In genomic region chr4:35917453-35917852, GRCm38 (mm10) we compare ENCODE assay signal across 19 mouse cellular contexts.
"Had no signal": no experiment of that assay in that cellular context is flagged by ENCODE, and none has a peak within 500 bp of the region (broad histone marks: within the 10 kb centered on the region; RNA-seq: fewer than 3 reads in every experiment).

No protein-coding gene starts in this region.

- H3K9me3 ChIP-seq: lung, embryonic 15.5 days; midbrain, embryonic 10.5 days; midbrain, embryonic 12.5 days; neural tube, embryonic 13.5 days; neural tube, embryonic 15.5 days had no signal

- H3K4me1 ChIP-seq: lung, embryonic 15.5 days; midbrain, embryonic 10.5 days; midbrain, embryonic 12.5 days; neural tube, embryonic 13.5 days; neural tube, embryonic 15.5 days had no signal

- H3K9ac ChIP-seq: liver, embryonic 14.5 days; lung, embryonic 15.5 days; midbrain, embryonic 12.5 days; neural tube, embryonic 13.5 days; neural tube, embryonic 15.5 days had no signal

- H3K27me3 ChIP-seq: lung, embryonic 15.5 days; midbrain, embryonic 12.5 days; neural tube, embryonic 13.5 days; neural tube, embryonic 15.5 days had no signal

- DNase-seq: lung, postnatal 10 days; lung, postnatal 4 days; midbrain, embryonic 14.5 days; retina, postnatal 1 day; right cerebral cortex, adult 18-20 months; right cerebral cortex, postnatal 25 days; right cerebral cortex, postnatal 4 days; spleen, adult 18-20 months; thymus, adult 2 months; thymus, postnatal 25 days; thymus, postnatal 4 days had no signal

- H3K27ac ChIP-seq: liver, embryonic 14.5 days; lung, embryonic 15.5 days; midbrain, embryonic 10.5 days; midbrain, embryonic 12.5 days; neural tube, embryonic 13.5 days; neural tube, embryonic 15.5 days had no signal

- H3K36me3 ChIP-seq: lung, embryonic 15.5 days; midbrain, embryonic 10.5 days; midbrain, embryonic 12.5 days; neural tube, embryonic 13.5 days; neural tube, embryonic 15.5 days had no signal

- H3K4me2 ChIP-seq: lung, embryonic 15.5 days; midbrain, embryonic 12.5 days; neural tube, embryonic 13.5 days; neural tube, embryonic 15.5 days had no signal

- ATAC-seq: midbrain, embryonic 16.5 days had no signal

- H3K4me3 ChIP-seq: lung, embryonic 15.5 days; midbrain, embryonic 10.5 days; midbrain, embryonic 12.5 days; myocyte; neural tube, embryonic 13.5 days; neural tube, embryonic 15.5 days had no signal
